Mouse (Mus musculus): Measurements from ENCODE around the gene Slbp.

DNA sequence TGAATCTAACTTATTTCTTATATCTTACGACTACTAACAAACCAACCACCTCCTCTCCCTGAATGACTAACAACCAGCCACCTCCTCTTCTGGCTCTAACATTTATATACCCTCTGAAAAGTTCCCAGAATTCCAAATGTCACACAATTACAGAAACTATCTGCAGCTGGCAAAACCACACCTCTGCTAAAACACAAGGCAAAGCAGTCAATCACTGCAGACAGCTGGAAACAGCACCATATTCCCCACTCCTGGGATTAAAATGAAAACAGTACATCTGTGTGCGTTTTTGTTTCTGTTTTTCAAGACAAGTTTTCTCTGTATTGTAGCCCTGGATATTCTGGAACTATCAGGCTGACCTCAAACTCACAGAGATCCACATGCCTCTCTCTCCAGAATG is 29.7 kb downstream of the Slbp start:
- TF ChIP-seq CTCF (IDR thresholded peaks at IDR 0.05; ENCODE audit: borderline replicate concordance, insufficient read depth, low read depth, low read length) (no peak), POLR2A (IDR thresholded peaks at IDR 0.05; ENCODE audit: borderline replicate concordance, insufficient read depth, low read length) (no peak)
